Comparison of ENCODE assay signal across 20 mouse cellular contexts in the genomic region with DNA sequence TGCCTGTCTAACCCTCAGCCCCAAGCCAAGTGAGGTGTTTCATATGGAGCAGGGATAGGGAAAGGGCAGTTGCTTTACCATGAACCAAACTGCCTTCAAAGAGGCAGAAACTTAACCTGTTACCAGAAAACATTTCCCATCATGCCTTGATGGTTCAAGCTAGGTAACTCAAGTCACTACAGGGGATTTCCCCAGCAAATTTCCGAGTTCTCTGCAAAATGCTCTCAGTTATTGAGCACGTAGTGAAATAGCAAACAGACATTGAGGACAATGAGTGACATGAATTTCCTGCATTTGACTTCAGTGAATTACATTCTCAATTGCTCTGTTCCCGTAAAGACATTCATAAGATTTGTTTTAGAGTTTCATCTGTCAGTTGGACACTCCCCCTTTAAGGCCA.
A peak's percentile ranks its signal among the peaks of the same experiment; 100 is the strongest.
DNase-seq lines count a peak whose midpoint lies in the region; ATAC-seq lines count a peak whose summit lies in the region.
"Had no signal": no experiment of that assay in that cellular context is flagged by ENCODE, and none has a peak within 500 bp of the region (broad histone marks: within the 10 kb centered on the region; RNA-seq: fewer than 3 reads in every experiment).

No protein-coding gene starts in this region.

- no peak for DNase-seq in embryonic facial prominence, embryonic 10.5 days (ENCODE audit: low spot score)
- DNase-seq in cerebellum, postnatal 36 days: no peak
- no peak for DNase-seq in liver
- DNase-seq in lung, postnatal 25 days (ENCODE audit: low spot score): no peak
- DNase-seq: adrenal gland, postnatal 10 days; cerebellum, adult 11 months; cerebellum, adult 8-10 months; cerebellum, postnatal 14 days; gastrocnemius, postnatal 14 days; heart, postnatal 36 days had no signal

- no peak overlapping the region for H3K9ac ChIP-seq in midbrain, embryonic 13.5 days (replicated peaks)
- H3K9ac ChIP-seq in midbrain, embryonic 15.5 days: no peak overlapping the region
- H3K9ac ChIP-seq: embryonic facial prominence, embryonic 13.5 days; forebrain, embryonic 12.5 days; heart, embryonic 13.5 days; hindbrain, embryonic 12.5 days had no signal

- H3K9me3 ChIP-seq in midbrain, embryonic 13.5 days: no peaks in the 10 kb centered on the region
- no peaks in the 10 kb centered on the region for H3K9me3 ChIP-seq in midbrain, embryonic 15.5 days
- peaks cover 5% of the 10 kb centered on the region; the same call in 1 of the 2 replicates for H3K9me3 ChIP-seq in embryonic facial prominence, embryonic 10.5 days
- H3K9me3 ChIP-seq: embryonic facial prominence, embryonic 13.5 days; forebrain, embryonic 12.5 days; heart, embryonic 13.5 days; hindbrain, embryonic 12.5 days had no signal

- peaks cover 52% of the 10 kb centered on the region for H3K4me1 ChIP-seq in midbrain, embryonic 13.5 days (replicated peaks)
- peaks cover 34% of the 10 kb centered on the region for H3K4me1 ChIP-seq in midbrain, embryonic 15.5 days
- peaks cover 53% of the 10 kb centered on the region for H3K4me1 ChIP-seq in embryonic facial prominence, embryonic 10.5 days

- WGBS in midbrain, embryonic 13.5 days: 82% methylated on average over 3 of the region's 3 CpGs
- WGBS in midbrain, embryonic 15.5 days: 85% methylated on average over 3 of the region's 3 CpGs
- whole genome bisulfite sequencing in embryonic facial prominence, embryonic 10.5 days: 73% methylated on average over 3 of the region's 3 CpGs

- no peaks in the 10 kb centered on the region for H3K27me3 ChIP-seq in midbrain, embryonic 13.5 days
- no peaks in the 10 kb centered on the region for H3K27me3 ChIP-seq in midbrain, embryonic 15.5 days (replicated peaks)
- no peaks in the 10 kb centered on the region for H3K27me3 ChIP-seq in embryonic facial prominence, embryonic 10.5 days (replicated peaks; ENCODE audit: low read depth, poor library complexity, severe bottlenecking)
- H3K27me3 ChIP-seq: embryonic facial prominence, embryonic 13.5 days; forebrain, embryonic 12.5 days; heart, embryonic 13.5 days; hindbrain, embryonic 12.5 days had no signal

- H3K4me3 ChIP-seq in midbrain, embryonic 13.5 days (replicated peaks): no peak overlapping the region
- H3K4me3 ChIP-seq in midbrain, embryonic 15.5 days: no peak overlapping the region
- no peak overlapping the region for H3K4me3 ChIP-seq in embryonic facial prominence, embryonic 10.5 days
- H3K4me3 ChIP-seq: embryonic facial prominence, embryonic 13.5 days; forebrain, embryonic 12.5 days; heart, embryonic 13.5 days; hindbrain, embryonic 12.5 days had no signal

- ATAC-seq in midbrain, embryonic 13.5 days: no peak
- no peak for ATAC-seq in midbrain, embryonic 15.5 days (replicated peaks)
- peak; percentile 87 for ATAC-seq in CD4-positive, CD25-positive, alpha-beta regulatory T cell, adult 4 months
- ATAC-seq: forebrain, embryonic 16.5 days; hindbrain, postnatal 0 days; intestine, embryonic 16.5 days had no signal

- no peaks in the 10 kb centered on the region for H3K36me3 ChIP-seq in midbrain, embryonic 13.5 days
- no peaks in the 10 kb centered on the region for H3K36me3 ChIP-seq in midbrain, embryonic 15.5 days (replicated peaks)
- peaks cover 4% of the 10 kb centered on the region for H3K36me3 ChIP-seq in embryonic facial prominence, embryonic 10.5 days (replicated peaks)
- H3K36me3 ChIP-seq: embryonic facial prominence, embryonic 13.5 days; forebrain, embryonic 12.5 days; heart, embryonic 13.5 days; hindbrain, embryonic 12.5 days had no signal

- no peak overlapping the region for H3K4me2 ChIP-seq in midbrain, embryonic 13.5 days (replicated peaks)
- H3K4me2 ChIP-seq in midbrain, embryonic 15.5 days: no peak overlapping the region
- H3K4me2 ChIP-seq: embryonic facial prominence, embryonic 13.5 days; forebrain, embryonic 12.5 days; heart, embryonic 13.5 days; hindbrain, embryonic 12.5 days had no signal

- 0 out of 2 replicates have a peak overlapping the region, but pooled peaks have one; percentile 25 for H3K27ac ChIP-seq in midbrain, embryonic 13.5 days
- no peak overlapping the region for H3K27ac ChIP-seq in midbrain, embryonic 15.5 days
- H3K27ac ChIP-seq in embryonic facial prominence, embryonic 10.5 days (replicated peaks): 0 out of 2 replicates have a peak overlapping the region, but pooled peaks have one; percentile 32
- H3K27ac ChIP-seq: embryonic facial prominence, embryonic 13.5 days; forebrain, embryonic 12.5 days; heart, embryonic 13.5 days; hindbrain, embryonic 12.5 days; hindbrain, postnatal 0 days had no signal
